Mouse (Mus musculus) liver, adult 2 months (tissue): ENCODE measurements around the gene Scn8a.

Experiments
- CTCF ChIP-seq: fragments of 200-500 bp; IDR thresholded peaks from 2 replicates; pipeline ENCODE4 v1.5.1; 2011; ENCODE audit warnings: low read depth, low read length, control low read depth
- POLR2A ChIP-seq: fragments of 200-500 bp; IDR thresholded peaks from 2 replicates; pipeline ENCODE4 v1.6.1; 2011; ENCODE audit warnings: low read length, control low read depth; ENCODE audit not compliant: insufficient read depth; ENCODE audit errors: extremely low read depth

DNA sequence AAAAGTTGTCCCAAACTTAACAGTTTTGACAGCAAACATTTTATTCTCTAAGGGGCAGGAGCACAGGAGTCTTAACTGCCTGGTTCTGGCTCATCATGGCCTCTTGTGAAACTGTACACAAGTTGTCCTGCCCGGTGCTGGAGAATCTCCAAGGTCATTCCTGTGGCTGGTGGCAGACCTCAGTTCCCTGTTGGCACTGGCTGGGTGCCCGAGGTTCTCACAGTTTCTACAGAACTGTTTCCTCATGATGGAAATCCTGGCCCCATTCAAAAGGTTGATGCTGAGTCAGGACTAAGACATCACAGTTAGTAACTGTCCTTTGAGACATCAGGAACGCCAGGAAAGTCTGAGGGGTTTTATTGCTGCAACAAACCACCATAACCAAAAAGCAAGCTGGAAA is 217.3 kb downstream of the Scn8a start:
- TF ChIP-seq CTCF, result no peak
- TF ChIP-seq POLR2A, result no peak
